Mouse (Mus musculus) MN1 (cell line): ENCODE measurements around the gene Fopnl.
A peak's percentile ranks its signal among the peaks of the same experiment; 100 is the strongest.

Experiments
- DNase-seq: peaks from one replicate; pipeline ENCODE4 v3.0.0-alpha.2; 2016; ENCODE audit warnings: low spot score

Fopnl gene

GRCm38 (mm10) chr16:14306451-14306850, 10.8 kb downstream of the Fopnl start:
- no peak for DNase-seq

DNA sequence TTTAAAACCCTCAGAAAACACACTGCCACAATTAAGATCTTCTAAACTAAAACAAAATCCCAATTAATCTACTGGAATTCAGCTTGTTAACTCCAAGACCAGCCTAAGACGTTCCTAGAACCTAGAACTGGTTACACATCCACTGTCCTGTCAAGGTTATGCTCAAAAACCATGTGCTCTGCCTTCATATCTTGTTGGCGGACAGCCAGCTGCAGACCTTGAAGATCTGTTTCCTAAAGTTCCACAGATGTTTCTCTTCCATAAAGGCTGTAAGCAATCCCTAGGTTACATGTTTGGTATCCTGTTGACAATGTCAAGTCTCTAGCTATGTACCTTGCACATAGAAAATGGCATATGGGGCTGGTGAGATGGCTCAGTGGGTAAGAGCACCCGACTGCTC, 12.4 kb downstream of the Fopnl start:
- no peak for DNase-seq

DNA sequence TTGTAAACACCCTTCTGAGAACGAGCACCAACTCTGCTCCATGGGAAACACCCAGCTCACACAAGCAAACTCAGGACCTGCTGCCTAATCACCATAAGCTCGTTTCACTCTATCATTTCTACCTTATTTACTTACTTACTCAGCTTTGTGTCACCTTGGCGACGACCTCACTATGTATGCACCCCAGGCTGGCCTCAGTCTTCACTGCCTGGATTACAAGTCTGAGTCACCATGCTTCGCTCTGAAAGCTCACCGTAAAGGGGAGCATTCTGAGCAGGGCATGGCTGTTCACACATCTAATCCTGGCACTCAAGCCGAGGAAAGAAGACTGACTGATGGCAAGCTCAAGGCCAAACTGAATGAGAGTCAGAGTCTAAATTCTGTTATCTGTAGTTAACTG, 13.5 kb downstream of the Fopnl start:
- DNase-seq: no peak

- DNase-seq: no peak
Observed at GRCm38 (mm10) chr16:14303148-14303547, 14.1 kb downstream of the Fopnl start.

DNA sequence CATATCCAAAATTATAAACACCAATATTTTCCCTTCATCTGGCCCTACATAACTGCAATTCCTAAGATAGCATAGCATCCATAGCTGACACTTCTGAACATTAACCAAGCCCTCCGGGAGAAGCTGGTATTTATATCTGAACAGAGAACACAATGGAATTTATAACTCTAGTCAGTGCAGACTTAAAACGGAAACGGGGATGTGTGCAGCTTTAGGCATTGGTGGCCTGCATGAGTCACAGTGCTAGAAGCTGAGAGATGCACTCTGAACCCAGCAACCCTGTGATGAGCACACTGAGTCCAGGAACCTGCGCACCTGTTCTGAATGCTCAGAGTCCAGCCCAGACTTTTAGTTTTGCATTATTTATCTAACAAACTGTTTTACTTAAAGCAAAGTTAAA, 18.7 kb downstream of the Fopnl start:
- DNase-seq: no peak

- no peak for DNase-seq
Observed at GRCm38 (mm10) chr16:14297746-14298145, 19.5 kb downstream of the Fopnl start.

DNA sequence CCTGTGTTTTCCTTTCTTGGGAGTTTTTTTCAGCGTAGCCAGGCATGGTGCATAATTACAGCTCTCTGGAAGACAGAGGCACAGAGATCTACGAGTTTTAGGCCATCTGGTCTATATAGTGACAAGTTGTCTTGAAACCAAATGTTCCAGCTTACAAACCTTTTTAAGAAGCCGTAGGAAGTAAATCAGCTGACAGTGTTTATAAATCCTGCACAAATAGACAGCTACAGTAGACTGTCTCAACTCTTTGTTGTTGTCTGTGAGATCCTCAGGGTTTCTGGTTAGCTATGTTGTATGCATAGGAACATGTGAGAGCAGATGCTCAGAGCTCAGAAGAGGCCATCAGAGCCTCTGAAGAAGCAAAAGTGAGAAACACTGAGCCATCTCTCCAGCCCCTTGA, 20.1 kb downstream of the Fopnl start:
- no peak for DNase-seq

GRCm38 (mm10) chr16:14296544-14297124, 20.6 kb downstream of the Fopnl start:
- no peak for DNase-seq

DNA sequence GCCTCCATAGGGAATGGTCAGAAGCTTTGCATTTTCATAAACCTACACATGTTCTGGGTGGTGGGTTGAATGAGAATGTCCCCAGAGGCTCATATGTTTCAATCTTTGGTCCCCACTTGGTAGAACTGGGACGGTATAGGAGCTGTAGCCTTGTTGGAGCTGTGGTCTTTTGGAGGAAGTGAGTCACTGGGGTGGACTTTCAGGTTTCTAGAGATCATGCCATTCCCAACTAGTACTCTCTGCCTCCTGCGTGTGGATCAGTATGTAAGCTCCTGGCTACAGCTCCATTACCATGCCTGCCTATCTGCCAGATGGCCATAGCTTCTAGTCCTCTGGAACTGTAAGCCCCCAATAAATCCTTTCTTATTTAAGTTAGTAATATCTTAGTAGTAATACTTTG, 21.9 kb downstream of the Fopnl start:
- no peak for DNase-seq

DNA sequence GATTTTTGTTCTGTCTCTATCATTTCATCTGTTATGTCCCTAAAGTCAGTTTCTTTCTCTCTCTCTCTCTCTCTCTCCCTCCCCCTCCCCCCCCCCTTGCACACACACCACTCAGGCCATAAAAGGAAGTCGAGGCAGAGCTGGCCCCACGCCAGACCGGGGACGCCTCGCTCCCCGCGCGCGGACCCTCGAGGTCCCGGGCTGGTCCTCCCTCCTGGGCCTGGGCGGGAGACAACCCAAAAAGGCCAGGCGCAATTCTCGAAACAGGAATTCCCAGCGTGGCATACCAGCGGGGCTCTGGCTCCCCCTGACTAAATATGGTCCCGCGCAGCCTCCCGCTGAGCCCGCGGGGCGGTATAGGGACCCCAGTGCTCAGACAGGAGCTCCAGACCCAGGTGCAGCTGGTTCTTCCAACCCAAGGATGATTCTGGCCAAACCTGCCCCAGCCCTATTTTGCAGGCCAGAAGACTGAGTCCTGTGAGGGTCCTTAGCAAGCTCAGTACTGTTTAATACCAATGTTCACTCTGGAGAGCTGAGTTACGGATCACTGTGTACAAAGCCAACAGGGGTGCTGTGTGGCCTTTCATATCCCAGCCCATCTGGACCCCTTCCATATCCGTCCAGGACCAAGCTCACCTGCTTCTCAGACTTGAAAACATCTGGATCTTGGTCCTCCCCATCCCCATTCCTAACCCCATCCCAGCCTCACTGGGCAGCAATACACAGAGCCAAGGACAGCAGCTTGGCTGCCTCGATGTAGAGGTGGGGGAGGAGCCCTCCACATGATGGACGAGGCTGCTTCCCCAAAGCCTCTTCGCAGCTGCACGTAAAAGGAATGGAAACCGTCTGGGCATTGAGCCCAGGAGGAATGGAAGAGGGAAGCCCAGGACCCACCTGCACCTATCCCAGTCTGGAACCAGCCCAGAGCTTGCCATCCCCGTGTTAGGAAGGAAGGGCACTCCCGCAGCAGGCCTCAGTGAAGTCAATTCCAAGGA, 24.7 kb downstream of the Fopnl start:
- DNase-seq: no peak

- peak; percentile 62 for DNase-seq
Observed at GRCm38 (mm10) chr16:14291223-14291622, 26.0 kb downstream of the Fopnl start, which contains the start of gene Myh11. Gene Myh11 (minus strand): TSS chr16:14291372.

DNA sequence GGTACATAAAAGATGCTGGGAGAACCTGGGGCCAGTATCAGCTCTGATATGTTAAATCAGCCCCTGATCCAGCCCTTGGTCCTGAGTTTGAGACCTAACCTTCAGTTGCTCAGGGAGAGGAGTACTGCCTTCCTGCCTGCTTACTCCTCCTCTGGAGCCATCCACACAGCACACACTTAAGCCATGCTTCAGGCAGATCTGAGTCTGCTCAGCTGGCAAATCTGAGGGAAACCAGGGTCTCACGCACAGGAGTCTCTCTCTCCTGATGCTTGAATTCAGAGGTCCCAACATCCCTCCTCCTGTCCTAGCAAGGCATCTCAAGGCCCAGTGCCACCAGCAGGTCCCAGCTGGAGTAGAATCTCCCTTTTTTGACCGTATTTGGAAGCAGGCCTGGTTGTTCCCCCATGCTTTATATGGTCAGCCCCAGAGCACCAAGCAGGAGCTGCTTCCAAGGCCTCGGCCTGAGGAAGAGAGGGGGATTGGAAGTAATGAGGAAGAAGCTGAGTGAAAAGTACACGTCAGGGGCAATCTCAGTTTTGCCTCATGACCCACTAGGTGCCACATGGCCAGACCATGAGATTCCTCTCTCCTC, 44.7 kb downstream of the Fopnl start:
- DNase-seq: no peak

DNA sequence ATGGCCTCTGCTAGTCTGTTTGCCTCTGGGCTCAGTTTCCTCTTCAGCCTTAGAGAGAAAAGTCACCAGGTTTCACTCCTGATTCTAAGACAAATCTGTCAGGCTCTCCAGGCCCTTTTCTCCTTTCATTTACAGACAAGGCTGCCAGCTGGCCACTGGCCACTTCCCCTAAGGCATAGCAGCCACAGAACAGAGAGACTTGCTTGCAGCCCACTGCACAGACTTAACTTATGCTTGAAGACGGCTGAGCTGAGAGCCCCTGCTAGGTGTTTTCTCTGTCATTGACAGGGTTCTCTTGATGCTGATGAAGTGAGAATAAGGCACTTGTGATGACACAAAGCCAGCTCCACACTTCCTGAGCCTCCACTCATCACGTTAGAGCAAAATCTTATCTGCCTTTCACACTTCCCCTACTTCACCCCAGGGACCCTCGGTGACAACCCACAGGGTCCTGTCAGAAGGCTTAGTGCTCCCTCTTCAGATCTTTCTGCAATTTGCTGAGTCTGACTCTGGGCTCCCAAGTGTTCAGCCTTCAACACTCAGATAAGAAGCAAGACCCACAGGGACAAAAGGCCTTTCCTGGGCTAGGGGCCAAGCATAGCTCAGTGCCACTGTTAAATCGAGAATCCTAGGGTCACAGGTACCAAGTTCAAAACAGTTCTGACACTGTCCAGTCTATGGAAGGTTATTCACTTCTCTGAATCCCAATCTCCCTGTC, 51.8 kb downstream of the Fopnl start:
- no peak for DNase-seq

DNA sequence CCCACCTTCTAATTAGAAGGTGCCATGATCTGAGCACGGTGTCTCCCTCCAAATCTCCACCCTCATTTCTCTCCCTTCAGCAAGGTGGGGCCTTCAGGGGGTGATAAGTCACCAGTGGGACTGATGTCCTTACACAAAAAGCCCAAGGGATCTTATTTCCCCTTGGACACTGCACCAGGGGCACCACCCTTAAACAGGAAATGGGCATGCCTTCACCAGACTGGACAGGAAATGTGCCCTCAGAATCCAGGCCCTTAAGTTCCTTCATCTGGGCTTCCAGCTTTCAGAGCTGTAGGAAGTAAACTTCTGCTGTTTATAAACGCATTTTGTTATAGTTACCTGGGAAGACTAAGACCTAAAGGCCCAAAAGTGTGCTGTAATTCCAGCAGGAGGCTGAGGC, 52.7 kb downstream of the Fopnl start:
- no peak for DNase-seq

GRCm38 (mm10) chr16:14263241-14263640, 54.0 kb downstream of the Fopnl start:
- DNase-seq: no peak

DNA sequence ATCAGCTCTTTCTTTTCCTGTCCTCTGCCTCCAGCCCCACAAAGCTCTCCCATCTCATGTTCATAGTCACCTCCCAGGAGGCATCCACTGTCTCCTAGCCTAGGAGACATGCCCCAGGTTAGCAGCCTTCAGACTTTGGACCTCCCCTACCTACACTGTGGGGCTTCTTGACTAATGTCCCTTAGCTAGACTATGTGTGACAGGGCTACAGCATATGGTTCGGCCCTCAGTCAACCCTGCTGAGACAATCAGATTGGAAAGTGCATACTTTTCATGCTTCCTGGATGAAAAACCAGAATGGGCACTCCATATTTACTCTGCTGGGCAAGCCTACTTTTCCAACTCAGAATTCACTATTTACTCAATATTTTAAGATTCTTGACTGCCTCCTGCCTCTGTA, 54.8 kb downstream of the Fopnl start:
- no peak for DNase-seq

GRCm38 (mm10) chr16:14258856-14259255, 58.3 kb downstream of the Fopnl start:
- no peak for DNase-seq

GRCm38 (mm10) chr16:14253586-14253985, 63.6 kb downstream of the Fopnl start:
- DNase-seq: no peak

- DNase-seq: no peak
Observed at GRCm38 (mm10) chr16:14252877-14253276, 64.3 kb downstream of the Fopnl start.

GRCm38 (mm10) chr16:14249913-14250312, 67.3 kb downstream of the Fopnl start:
- DNase-seq: no peak
